Mouse (Mus musculus) G1E (cell line): ENCODE measurements around the gene Tmem202.

Source experiments
- GATA1 ChIP-seq: IDR thresholded peaks from 2 replicates; pipeline ENCODE4 v1.6.1; 2012; ENCODE audit warnings: borderline replicate concordance, low read length, inconsistent platforms, mixed read lengths
- GATA2 ChIP-seq: IDR thresholded peaks from 2 replicates; pipeline ENCODE4 v1.6.1; 2012; ENCODE audit warnings: low read depth, low read length, inconsistent platforms, borderline replicate concordance

- TF ChIP-seq GATA1 (no peak), GATA2 (no peak)
Measured at GRCm38 (mm10) chr9:59519396-59519795, 20.3 kb downstream of the Tmem202 start.
